Mouse (Mus musculus): Measurements from ENCODE around the gene Srpr. TPM values are rescaled to one million over a fixed set of nuclear protein-coding genes. Genes with fewer than 3 reads are reported as not detected.
A peak's percentile ranks its signal among the peaks of the same experiment; 100 is the strongest.

Gene Srpr
- polyA plus RNA-seq, 1 experiment from 2014 or later: 100 TPM

DNA sequence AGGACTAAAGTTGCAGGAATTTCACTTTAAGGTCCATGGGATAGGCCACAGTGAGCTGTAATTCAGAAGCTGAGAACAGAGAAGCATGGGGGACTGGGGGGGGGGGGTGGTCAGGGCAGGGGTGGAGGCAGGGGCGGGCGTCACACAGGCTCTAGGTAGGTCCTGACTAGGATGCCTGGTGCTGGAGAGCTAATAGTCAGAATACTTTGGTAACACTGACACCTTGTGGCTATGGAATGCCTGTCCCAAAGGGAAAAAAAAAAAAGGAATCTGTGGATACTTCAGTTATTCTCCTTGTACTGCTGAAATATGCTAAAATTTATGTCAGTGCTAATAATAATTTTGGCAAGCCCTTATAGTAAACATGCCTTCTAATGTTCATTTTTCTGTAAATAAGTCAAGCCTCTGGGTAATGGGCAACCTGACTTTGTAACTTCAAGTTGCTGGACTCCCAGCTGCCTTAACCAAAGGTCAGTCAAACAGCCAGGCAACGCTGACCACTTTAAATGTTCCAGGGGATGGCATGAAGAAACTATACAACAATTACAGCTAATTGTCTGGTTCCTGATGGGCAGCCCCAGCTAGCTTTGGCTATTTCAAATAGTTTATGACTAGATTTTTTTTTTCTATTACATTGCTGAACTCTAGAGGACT, 33.7 kb upstream of the Srpr start:
- ChIA-PET POLR2A (interaction anchor here (0.7 kb wide), 1 partner anchor 138 kb away, joined by 3 read pairs; no protein-coding TSS in a partner anchor), CTCF (interaction anchor here (0.9 to 2.7 kb wide), 9 partner anchors 8 to 182 kb away, joined by 3 to 15 read pairs (median 5); no protein-coding TSS in a partner anchor)
- no peaks in the 10 kb centered on the region for H3K27me3 ChIP-seq
- in situ Hi-C loops (cut with MboI; ENCODE audit: low pct_unique_long_range_greater_than_20kb): loop anchor here (10.0 to 25.0 kb wide), 4 partner anchors 304 to 661 kb away; no protein-coding TSS in a partner anchor
- no peak for ATAC-seq
- no peak for DNase-seq (ENCODE audit: low read depth, low spot score)
- TF ChIP-seq CTCF (IDR thresholded peaks at IDR 0.05): peak; percentile 53

GRCm38 (mm10) chr9:35166798-35167635, 33.0 kb upstream of the Srpr start:
- ATAC-seq (no peak), DNase-seq (ENCODE audit: low read depth, low spot score) (no peak)
- ChIA-PET CTCF (interaction anchor here (0.9 to 2.7 kb wide), 8 partner anchors 10 to 183 kb away, joined by 3 to 15 read pairs (median 5); no protein-coding TSS in a partner anchor), POLR2A (interaction anchor here (0.5 to 0.7 kb wide), 2 partner anchors 136 to 139 kb away, joined by 3 to 5 read pairs; no protein-coding TSS in a partner anchor)
- no peaks in the 10 kb centered on the region for H3K27me3 ChIP-seq
- in situ Hi-C loops (cut with MboI; ENCODE audit: low pct_unique_long_range_greater_than_20kb): loop anchor here (10.0 to 25.0 kb wide), 4 partner anchors 305 to 662 kb away; no protein-coding TSS in a partner anchor
- no peak for TF ChIP-seq CTCF (IDR thresholded peaks at IDR 0.05)

GRCm38 (mm10) chr9:35170071-35170470, 29.9 kb upstream of the Srpr start:
- CTCF ChIA-PET: interaction anchor here (0.7 to 1.2 kb wide), 2 partner anchors 11 to 138 kb away, joined by 3 to 4 read pairs; no protein-coding TSS in a partner anchor
- DNase-seq (ENCODE audit: low read depth, low spot score) (no peak), ATAC-seq (no peak)
- no peak for TF ChIP-seq CTCF (IDR thresholded peaks at IDR 0.05)
- POLR2A ChIA-PET: no interaction called here
- no peaks in the 10 kb centered on the region for H3K27me3 ChIP-seq
- in situ Hi-C loops (cut with MboI; ENCODE audit: low pct_unique_long_range_greater_than_20kb): loop anchor here (25.0 kb wide), 2 partner anchors 308 to 508 kb away; no protein-coding TSS in a partner anchor

- in situ Hi-C loops (cut with MboI; ENCODE audit: low pct_unique_long_range_greater_than_20kb): loop anchor here (25.0 kb wide), 2 partner anchors 311 to 511 kb away; no protein-coding TSS in a partner anchor
- no peak for ATAC-seq
These were observed 26.6 kb upstream of the Srpr start for GRCm38 (mm10) chr9:35173331-35173730.

GRCm38 (mm10) chr9:35175251-35176123, 24.5 kb upstream of the Srpr start, which contains the start of gene Dcps:
Gene Dcps (minus strand): TSS chr9:35176061.
- TF ChIP-seq CTCF (IDR thresholded peaks at IDR 0.05): no peak
- CTCF ChIA-PET: no interaction called here
- ATAC-seq (peak; percentile 97), DNase-seq (ENCODE audit: low read depth, low spot score) (peak; percentile 85)
- POLR2A ChIA-PET: interaction anchor here (1.0 kb wide), 1 partner anchor 58 kb away, joined by 7 read pairs; no protein-coding TSS in a partner anchor
- in situ Hi-C loops (cut with MboI; ENCODE audit: low pct_unique_long_range_greater_than_20kb): no loop called here
- no peaks in the 10 kb centered on the region for H3K27me3 ChIP-seq

More at GRCm38 (mm10) chr9:35173331-35173730, 26.6 kb upstream of the Srpr start:
- ChIA-PET CTCF (no interaction called here), POLR2A (no interaction called here)
- no peak for TF ChIP-seq CTCF (IDR thresholded peaks at IDR 0.05)
- H3K27me3 ChIP-seq: no peaks in the 10 kb centered on the region
- DNase-seq (ENCODE audit: low read depth, low spot score): no peak

- ATAC-seq: peak; percentile 55
- ChIA-PET CTCF (interaction anchor here (1.7 kb wide), 1 partner anchor 24 kb away, joined by 6 read pairs; the partner anchor contains the start of genes Srpr and Tirap), POLR2A (no interaction called here)
- TF ChIP-seq CTCF (IDR thresholded peaks at IDR 0.05): no peak
- no peaks in the 10 kb centered on the region for H3K27me3 ChIP-seq
- no peak for DNase-seq (ENCODE audit: low read depth, low spot score)
- in situ Hi-C loops (cut with MboI; ENCODE audit: low pct_unique_long_range_greater_than_20kb): no loop called here
These were observed 23.8 kb upstream of the Srpr start for GRCm38 (mm10) chr9:35176124-35176659.

GRCm38 (mm10) chr9:35182832-35183231, 17.1 kb upstream of the Srpr start:
- ATAC-seq: no peak
- no peak for DNase-seq (ENCODE audit: low read depth, low spot score)
- no peak for TF ChIP-seq CTCF (IDR thresholded peaks at IDR 0.05)
- no peaks in the 10 kb centered on the region for H3K27me3 ChIP-seq
- ChIA-PET POLR2A (interaction anchor here (0.5 kb wide), 1 partner anchor 37 kb away, joined by 3 read pairs; no protein-coding TSS in a partner anchor), CTCF (interaction anchor here (1.9 kb wide), 1 partner anchor 17 kb away, joined by 6 read pairs; the partner anchor contains the start of genes Srpr and Tirap)
- in situ Hi-C loops (cut with MboI; ENCODE audit: low pct_unique_long_range_greater_than_20kb): no loop called here

DNA sequence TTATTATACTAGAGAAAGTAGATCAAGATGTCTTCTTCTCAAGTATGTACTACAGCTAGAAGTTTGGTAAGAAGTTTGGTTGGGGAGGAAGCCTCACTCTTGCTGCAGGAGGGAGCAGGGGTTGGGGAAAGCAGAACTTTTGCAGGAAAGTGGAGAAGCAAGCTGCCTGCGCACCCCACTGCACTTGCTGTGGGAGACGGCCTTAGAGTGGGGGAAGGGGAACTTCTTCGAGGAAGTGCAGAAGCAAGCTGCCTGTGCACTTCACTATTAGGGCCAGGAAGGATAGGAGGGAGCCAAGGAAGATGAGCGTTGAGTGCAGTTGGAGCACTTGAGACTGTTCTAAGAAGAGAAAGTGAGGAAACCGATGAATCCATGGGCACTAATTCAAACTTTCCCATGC, 16.6 kb upstream of the Srpr start:
- DNase-seq (ENCODE audit: low read depth, low spot score): no peak
- ChIA-PET CTCF (interaction anchor here (1.9 kb wide), 1 partner anchor 16 kb away, joined by 6 read pairs; the partner anchor contains the start of genes Srpr and Tirap), POLR2A (interaction anchor here (0.5 kb wide), 1 partner anchor 37 kb away, joined by 3 read pairs; no protein-coding TSS in a partner anchor)
- no peaks in the 10 kb centered on the region for H3K27me3 ChIP-seq
- no peak for TF ChIP-seq CTCF (IDR thresholded peaks at IDR 0.05)
- in situ Hi-C loops (cut with MboI; ENCODE audit: low pct_unique_long_range_greater_than_20kb): no loop called here
- ATAC-seq: no peak

DNA sequence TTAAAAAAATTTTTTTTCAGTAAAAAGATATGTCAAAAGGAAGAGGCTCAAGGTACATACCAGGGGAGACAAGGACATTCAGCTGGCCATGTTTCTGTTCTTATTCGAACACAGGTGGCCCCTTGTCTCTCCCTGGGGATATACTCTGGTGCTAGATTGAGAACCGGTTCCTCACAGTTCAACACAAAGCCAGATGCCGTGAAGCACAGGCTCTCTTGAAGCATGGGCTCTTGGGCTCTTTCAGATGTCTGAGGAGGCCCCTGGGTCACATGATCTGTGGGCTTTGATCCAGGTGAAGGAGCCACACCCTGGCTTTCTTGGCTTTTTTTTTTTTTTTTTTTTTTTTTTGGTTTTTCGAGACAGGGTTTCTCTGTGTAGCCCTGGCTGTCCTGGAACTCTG, 13.5 kb upstream of the Srpr start:
- DNase-seq (ENCODE audit: low read depth, low spot score) (no peak), ATAC-seq (no peak)
- ChIA-PET POLR2A (no interaction called here), CTCF (no interaction called here)
- TF ChIP-seq CTCF (IDR thresholded peaks at IDR 0.05): no peak
- no peaks in the 10 kb centered on the region for H3K27me3 ChIP-seq
- in situ Hi-C loops (cut with MboI; ENCODE audit: low pct_unique_long_range_greater_than_20kb): no loop called here
